Mouse (Mus musculus) stomach, postnatal 0 days (tissue): Measurements from ENCODE around the gene Kif14. TPM values are rescaled to one million over a fixed set of nuclear protein-coding genes. Genes with fewer than 3 reads are reported as not detected.
A peak's percentile ranks its signal among the peaks of the same experiment; 100 is the strongest.
"Not testable (repeated sequence)": the region's sequence is repeated elsewhere in the genome, so short reads cannot be mapped to it uniquely, and the experiment has no call there.

Experiments used
- ATAC-seq: fragments of 200-750 bp; cut with Nextera tagmentation; 2 replicates; pipeline ENCODE4 v1.8.0; 2017; ENCODE audit not compliant: low FRiP score, low TSS enrichment
- DNase-seq: peaks from one replicate; pipeline ENCODE4 v3.0.0-alpha.2; 2016; ENCODE audit warnings: low spot score
- H3K27ac ChIP-seq: fragments of 300-500 bp; sonication (generic); replicated peaks from 2 replicates; pipeline ENCODE4 v1.5.1; 2014; ENCODE audit warnings: mild to moderate bottlenecking, control low read depth
- H3K27me3 ChIP-seq: fragments of 300-500 bp; sonication (generic); 2 replicates; pipeline ENCODE4 v1.6.1; 2014; ENCODE audit warnings: low read length; ENCODE audit not compliant: control insufficient read depth, insufficient read depth
- H3K36me3 ChIP-seq: fragments of 300-500 bp; sonication (generic); 2 replicates; pipeline ENCODE4 v1.6.1; 2014; ENCODE audit warnings: low read length, mixed read lengths; ENCODE audit not compliant: control insufficient read depth, insufficient read depth
- H3K4me1 ChIP-seq: fragments of 300-500 bp; sonication (generic); replicated peaks from 2 replicates; pipeline ENCODE4 v1.6.1; 2014; ENCODE audit warnings: antibody characterized with exemption; ENCODE audit not compliant: control insufficient read depth, insufficient read depth
- H3K4me2 ChIP-seq: fragments of 300-500 bp; sonication (generic); replicated peaks from 2 replicates; pipeline ENCODE4 v1.6.1; 2014; ENCODE audit warnings: low read depth, mild to moderate bottlenecking, control low read depth, moderate library complexity
- H3K4me3 ChIP-seq: fragments of 300-500 bp; sonication (generic); 2 replicates; pipeline ENCODE4 v1.5.1; 2014; ENCODE audit warnings: low read depth, low read length, control low read depth
- H3K9ac ChIP-seq: fragments of 300-500 bp; sonication (generic); 2 replicates; pipeline ENCODE4 v1.6.1; 2014; ENCODE audit warnings: mild to moderate bottlenecking, low read length, control low read depth, mixed read lengths
- H3K9me3 ChIP-seq: fragments of 300-500 bp; sonication (generic); 2 replicates; pipeline ENCODE4 v1.6.1; 2016; ENCODE audit warnings: low read length; ENCODE audit not compliant: control insufficient read depth
- CTCF ChIP-seq: IDR thresholded peaks from 2 replicates; pipeline ENCODE4 v1.5.1; 2016; ENCODE audit warnings: antibody characterized with exemption, low read depth, mild to moderate bottlenecking, moderate library complexity
- EP300 ChIP-seq: optimal IDR thresholded peaks from 2 replicates; pipeline ENCODE3; 2016; ENCODE audit warnings: antibody characterized with exemption
- WGBS: fragments of 180-500 bp; shearing (Covaris S2); extraction: QIAGEN DNeasy Blood & Tissue Kit; methylation state at CpG from one replicate; pipeline ENCODE4 v1.1.7; 2014; 5-methylcytosine and 5-hydroxymethylcytosine counted together
- polyA plus RNA-seq: library from polyadenylated mRNA; unstranded; fragments of >200 nt; fragmentation: Nextera tagmentation; extraction: Ambion mirVana; gene quantifications from 2 replicates; pipeline ENCODE4 v1.2.1, GENCODE M21; 2015

Gene Kif14
- polyA plus RNA-seq, 1 experiment from 2014 or later, result 1.1 TPM

- no peak overlapping the region for H3K4me2 ChIP-seq
- WGBS, result 21% methylated on average over 16 of the region's 16 CpGs
- TF ChIP-seq EP300 (no peak), CTCF (peak; percentile 100)
- no peaks in the 10 kb centered on the region for H3K27me3 ChIP-seq
- ATAC-seq, result 0 out of 2 replicates have a peak, but pooled peaks have one; percentile 38
- peak; percentile 84 for DNase-seq
- H3K9ac ChIP-seq, result no peak overlapping the region
- no peak overlapping the region for H3K27ac ChIP-seq
- no peaks in the 10 kb centered on the region for H3K9me3 ChIP-seq
- H3K36me3 ChIP-seq, result no peaks in the 10 kb centered on the region
- H3K4me1 ChIP-seq, result no peaks in the 10 kb centered on the region
- no peak overlapping the region for H3K4me3 ChIP-seq
These were observed 84.9 kb downstream of the Kif14 start for GRCm38 (mm10) chr1:136550851-136551540.

DNA sequence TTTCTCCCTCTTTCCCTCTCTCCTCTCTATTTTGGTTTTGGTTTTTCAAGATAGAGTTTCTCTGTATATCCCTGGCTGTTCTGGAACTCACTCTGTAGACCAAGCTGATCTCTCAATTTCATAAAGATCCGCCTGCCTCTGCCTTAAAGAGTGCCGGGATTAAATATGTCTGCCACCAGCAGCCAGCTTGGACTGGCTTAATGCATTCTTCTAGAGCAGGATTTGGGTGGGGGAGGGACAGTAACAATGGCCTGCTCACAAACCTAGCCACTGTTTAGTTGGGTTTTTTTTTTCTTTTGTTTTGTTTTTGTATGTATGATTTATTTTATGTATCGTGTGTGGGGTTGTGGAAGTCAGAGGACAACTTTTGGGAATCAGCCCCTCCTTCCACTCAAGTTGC is 88.5 kb downstream of the Kif14 start:
- H3K4me2 ChIP-seq, result no peak overlapping the region
- H3K27ac ChIP-seq, result no peak overlapping the region
- no peak for ATAC-seq
- H3K4me3 ChIP-seq, result no peak overlapping the region
- TF ChIP-seq CTCF, result no peak
- no peaks in the 10 kb centered on the region for H3K9me3 ChIP-seq
- H3K36me3 ChIP-seq, result no peaks in the 10 kb centered on the region
- DNase-seq, result no peak
- H3K27me3 ChIP-seq, result no peaks in the 10 kb centered on the region
- no peak overlapping the region for H3K9ac ChIP-seq
- 90% methylated on average over 3 of the region's 3 CpGs for WGBS
- no peaks in the 10 kb centered on the region for H3K4me1 ChIP-seq

DNA sequence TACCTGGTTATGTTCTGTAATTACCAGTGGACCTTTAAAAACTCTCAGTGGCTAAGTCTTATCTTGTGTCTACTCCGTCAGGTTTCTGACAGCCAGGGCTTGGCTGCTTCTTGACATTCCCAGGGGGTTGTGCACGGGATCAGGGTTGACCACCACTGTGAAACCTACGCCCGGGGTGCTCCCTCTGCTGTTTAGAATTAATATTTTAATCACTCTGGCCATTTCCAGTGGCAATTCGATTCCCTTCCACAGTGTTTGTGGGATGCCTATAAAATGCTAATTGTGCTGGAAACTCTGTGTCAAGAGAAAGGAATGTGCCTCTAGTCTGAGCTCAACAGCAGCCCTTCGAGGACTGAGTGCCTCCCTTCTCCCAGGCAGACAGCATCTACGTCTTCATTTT is 89.7 kb downstream of the Kif14 start:
- H3K4me2 ChIP-seq, result no peak overlapping the region
- no peaks in the 10 kb centered on the region for H3K4me1 ChIP-seq
- DNase-seq (no peak), ATAC-seq (peak; percentile 54)
- no peak overlapping the region for H3K27ac ChIP-seq
- 24% methylated on average over 7 of the region's 7 CpGs for WGBS
- H3K4me3 ChIP-seq, result no peak overlapping the region
- no peaks in the 10 kb centered on the region for H3K9me3 ChIP-seq
- H3K9ac ChIP-seq, result no peak overlapping the region
- TF ChIP-seq EP300, result no peak
- TF ChIP-seq CTCF, result peak; percentile 50
- H3K36me3 ChIP-seq, result no peaks in the 10 kb centered on the region
- H3K27me3 ChIP-seq, result no peaks in the 10 kb centered on the region

DNA sequence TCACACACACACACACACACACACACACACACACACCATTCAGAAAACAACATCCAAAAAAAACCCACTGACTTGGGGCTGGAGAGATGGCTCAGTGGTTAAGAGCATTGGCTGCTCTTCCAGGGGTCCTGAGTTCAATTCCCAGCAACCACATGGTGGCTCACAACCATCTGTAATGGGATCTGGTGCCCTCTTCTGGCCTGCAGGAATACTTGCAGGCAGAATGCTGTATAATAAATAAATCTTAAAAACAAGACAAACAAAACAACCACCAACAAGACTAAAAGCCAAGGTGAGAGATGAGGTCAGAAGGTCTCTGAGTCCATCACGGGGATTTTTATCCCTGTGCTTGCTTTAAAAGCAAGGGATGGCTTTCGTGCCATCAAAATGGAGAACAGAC is 90.5 kb downstream of the Kif14 start:
- not testable (repeated sequence) for H3K4me2 ChIP-seq, DNase-seq, ATAC-seq, H3K36me3 ChIP-seq, H3K27ac ChIP-seq, H3K9me3 ChIP-seq, H3K4me1 ChIP-seq, H3K4me3 ChIP-seq, H3K27me3 ChIP-seq, H3K9ac ChIP-seq
- WGBS, result 92% methylated on average over 2 of the region's 2 CpGs
- TF ChIP-seq CTCF, result peak; percentile 34

- Histone ChIP-seq H3K4me3 (no peak overlapping the region), H3K36me3 (no peaks in the 10 kb centered on the region), H3K9me3 (no peaks in the 10 kb centered on the region), H3K27me3 (no peaks in the 10 kb centered on the region), H3K4me2 (no peak overlapping the region), H3K9ac (no peak overlapping the region), H3K27ac (no peak overlapping the region), H3K4me1 (peaks cover 2% of the 10 kb centered on the region; the same call in 1 of the 2 replicates)
- TF ChIP-seq CTCF (no peak), EP300 (no peak)
- ATAC-seq (no peak), DNase-seq (no peak)
- 91% methylated on average over 12 of the region's 12 CpGs for whole genome bisulfite sequencing
These were observed 91.3 kb downstream of the Kif14 start for GRCm38 (mm10) chr1:136557436-136557835.

- Histone ChIP-seq H3K4me1 (peaks cover 2% of the 10 kb centered on the region; the same call in 1 of the 2 replicates), H3K9ac (no peak overlapping the region), H3K9me3 (no peaks in the 10 kb centered on the region), H3K4me3 (no peak overlapping the region), H3K27ac (no peak overlapping the region), H3K4me2 (no peak overlapping the region), H3K27me3 (no peaks in the 10 kb centered on the region), H3K36me3 (no peaks in the 10 kb centered on the region)
- no peak for ATAC-seq
- DNase-seq, result no peak
- TF ChIP-seq EP300, result no peak
- no peak for TF ChIP-seq CTCF
- WGBS, result 53% methylated on average over 5 of the region's 5 CpGs
These were observed 92.6 kb downstream of the Kif14 start for GRCm38 (mm10) chr1:136558762-136559161.
